Mouse (Mus musculus): ENCODE measurements at regions not wholly inside any gene's neighbourhood (a gene's known extent, or its start where the extent isn't known, plus 50 kb on each side); places are given as distances from the start of the nearest gene placed in this dataset.

GRCm38 (mm10) chr5:58286680-58287223, 569.0 kb downstream of the Pcdh7 start:
- no peak for TF ChIP-seq CTCF (IDR thresholded peaks at IDR 0.05; ENCODE audit: low read depth)
- DNase-seq (no peak), ATAC-seq (no peak)
- H3K27ac ChIP-seq (ENCODE audit: low read depth, low read length): no peak overlapping the region
- no peak overlapping the region for H3K4me2 ChIP-seq (ENCODE audit: low read depth)
- H3K4me3 ChIP-seq (ENCODE audit: low read depth, low read length): no peak overlapping the region
- H3K9me3 ChIP-seq (ENCODE audit: low read length): no peaks in the 10 kb centered on the region
- no peaks in the 10 kb centered on the region for H3K36me3 ChIP-seq (ENCODE audit: insufficient read depth)
- H3K4me1 ChIP-seq (ENCODE audit: insufficient read depth): no peaks in the 10 kb centered on the region
- 79% methylated on average over 2 of the region's 2 CpGs for WGBS
- no peak overlapping the region for H3K9ac ChIP-seq
- no peaks in the 10 kb centered on the region for H3K27me3 ChIP-seq (ENCODE audit: insufficient read depth, low read length)

GRCm38 (mm10) chr5:58291261-58291660, 573.5 kb downstream of the Pcdh7 start:
- Histone ChIP-seq H3K4me3 (ENCODE audit: low read depth, low read length) (no peak overlapping the region), H3K27ac (ENCODE audit: low read depth, low read length) (no peak overlapping the region), H3K4me2 (ENCODE audit: low read depth) (no peak overlapping the region), H3K27me3 (ENCODE audit: insufficient read depth, low read length) (no peaks in the 10 kb centered on the region), H3K36me3 (ENCODE audit: insufficient read depth) (no peaks in the 10 kb centered on the region), H3K4me1 (ENCODE audit: insufficient read depth) (no peaks in the 10 kb centered on the region), H3K9me3 (ENCODE audit: low read length) (no peaks in the 10 kb centered on the region), H3K9ac (no peak overlapping the region)
- DNase-seq: no peak
- TF ChIP-seq CTCF (IDR thresholded peaks at IDR 0.05; ENCODE audit: low read depth): no peak
- no peak for ATAC-seq
- WGBS: 89% methylated on average over 2 of the region's 2 CpGs

DNA sequence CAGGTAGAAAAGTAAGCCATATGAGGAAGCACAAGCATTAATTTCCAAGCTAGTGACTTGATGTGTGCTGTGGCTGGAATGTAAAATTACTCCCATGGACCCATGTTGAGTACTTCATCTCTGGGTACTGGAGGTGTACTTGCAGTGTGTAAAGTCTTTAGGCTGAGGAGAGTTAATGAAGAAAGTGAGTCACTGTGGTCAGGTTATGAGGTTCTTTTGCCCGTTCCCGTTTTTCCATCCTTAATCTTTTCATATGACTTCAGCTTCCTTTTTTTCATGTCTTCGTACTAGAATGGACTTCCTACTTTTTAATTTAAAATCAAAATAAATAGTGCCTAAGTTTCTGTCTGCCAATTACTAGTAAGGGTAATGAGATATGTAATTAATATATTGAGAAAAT, 577.1 kb downstream of the Pcdh7 start:
- no peaks in the 10 kb centered on the region for H3K4me1 ChIP-seq (ENCODE audit: insufficient read depth)
- ATAC-seq (no peak), DNase-seq (no peak)
- no peak overlapping the region for H3K4me3 ChIP-seq (ENCODE audit: low read depth, low read length)
- no peak overlapping the region for H3K9ac ChIP-seq
- no peaks in the 10 kb centered on the region for H3K27me3 ChIP-seq (ENCODE audit: insufficient read depth, low read length)
- 88% methylated on average over 3 of the region's 3 CpGs for WGBS
- H3K9me3 ChIP-seq (ENCODE audit: low read length): no peaks in the 10 kb centered on the region
- no peaks in the 10 kb centered on the region for H3K36me3 ChIP-seq (ENCODE audit: insufficient read depth)
- H3K27ac ChIP-seq (ENCODE audit: low read depth, low read length): no peak overlapping the region
- TF ChIP-seq CTCF (IDR thresholded peaks at IDR 0.05; ENCODE audit: low read depth): no peak
- no peak overlapping the region for H3K4me2 ChIP-seq (ENCODE audit: low read depth)

- peak; percentile 74 for ATAC-seq
- H3K9me3 ChIP-seq (ENCODE audit: low read length): no peaks in the 10 kb centered on the region
- H3K4me2 ChIP-seq (ENCODE audit: low read depth): no peak overlapping the region
- no peak for TF ChIP-seq CTCF (IDR thresholded peaks at IDR 0.05; ENCODE audit: low read depth)
- no peaks in the 10 kb centered on the region for H3K4me1 ChIP-seq (ENCODE audit: insufficient read depth)
- no peak overlapping the region for H3K27ac ChIP-seq (ENCODE audit: low read depth, low read length)
- no peak overlapping the region for H3K9ac ChIP-seq
- WGBS: 37% methylated on average over 3 of the region's 3 CpGs
- no peak overlapping the region for H3K4me3 ChIP-seq (ENCODE audit: low read depth, low read length)
- DNase-seq: peak; percentile 65
- H3K27me3 ChIP-seq (ENCODE audit: insufficient read depth, low read length): no peaks in the 10 kb centered on the region
- no peaks in the 10 kb centered on the region for H3K36me3 ChIP-seq (ENCODE audit: insufficient read depth)
These were observed 613.6 kb downstream of the Pcdh7 start for GRCm38 (mm10) chr5:58331356-58331755.

Data from forebrain, postnatal 0 days (tissue).